Mouse (Mus musculus): ENCODE results near the gene Fbxl14.

GRCm38 (mm10) chr6:119491006-119491405, 11.5 kb downstream of the Fbxl14 start:
- TF ChIP-seq EP300 (optimal IDR thresholded peaks at IDR 0.05): no peak
- TF ChIP-seq CTCF (IDR thresholded peaks at IDR 0.05; ENCODE audit: low read depth): no peak

Data from stomach, postnatal 0 days (tissue).